Mouse (Mus musculus) neural tube, embryonic 15.5 days (tissue): Measurements from ENCODE around the gene Fcamr. TPM values are rescaled to one million over a fixed set of nuclear protein-coding genes. Genes with fewer than 3 reads are reported as not detected.

Experiments used
- ATAC-seq: fragments of 200-750 bp; cut with Nextera tagmentation; 2 replicates; pipeline ENCODE4 v1.8.0; 2017; ENCODE audit warnings: mild to moderate bottlenecking, moderate TSS enrichment, moderate library complexity; ENCODE audit not compliant: low FRiP score
- H3K27ac ChIP-seq: fragments of 300-500 bp; sonication (generic); replicated peaks from 2 replicates; pipeline ENCODE4 v1.5.1; 2015; ENCODE audit warnings: mild to moderate bottlenecking, inconsistent platforms
- H3K27me3 ChIP-seq: fragments of 300-500 bp; sonication (generic); replicated peaks from 2 replicates; pipeline ENCODE4 v1.6.1; 2015; ENCODE audit warnings: inconsistent platforms
- H3K36me3 ChIP-seq: fragments of 300-500 bp; sonication (generic); 2 replicates; pipeline ENCODE4 v1.6.1; 2015; ENCODE audit warnings: inconsistent platforms
- H3K4me1 ChIP-seq: fragments of 300-500 bp; sonication (generic); 2 replicates; pipeline ENCODE4 v1.6.1; 2015; ENCODE audit warnings: inconsistent platforms
- H3K4me2 ChIP-seq: fragments of 300-500 bp; sonication (generic); 2 replicates; pipeline ENCODE4 v1.6.1; 2015; ENCODE audit warnings: inconsistent platforms, mild to moderate bottlenecking, moderate library complexity
- H3K4me3 ChIP-seq: fragments of 300-500 bp; sonication (generic); replicated peaks from 2 replicates; pipeline ENCODE4 v1.5.1; 2015; ENCODE audit warnings: mild to moderate bottlenecking, inconsistent platforms
- H3K9ac ChIP-seq: fragments of 300-500 bp; sonication (generic); replicated peaks from 2 replicates; pipeline ENCODE4 v1.6.1; 2015; ENCODE audit warnings: mild to moderate bottlenecking, inconsistent platforms
- H3K9me3 ChIP-seq: fragments of 300-500 bp; sonication (generic); replicated peaks from 2 replicates; pipeline ENCODE4 v1.6.1; 2016; ENCODE audit warnings: inconsistent platforms
- WGBS: fragments of 180-500 bp; shearing (Covaris S2); methylation state at CpG from one replicate; pipeline ENCODE4 v1.1.7; 2015; ENCODE audit warnings: mixed read lengths; 5-methylcytosine and 5-hydroxymethylcytosine counted together
- polyA plus RNA-seq: library from polyadenylated mRNA; unstranded; fragments of >200 nt; fragmentation: Nextera tagmentation; extraction: Ambion mirVana; gene quantifications from 2 replicates; pipeline ENCODE4 v1.2.1, GENCODE M21; 2015

The Fcamr gene
- polyA plus RNA-seq, 1 experiment from 2014 or later = not detected

- H3K9ac ChIP-seq = no peak overlapping the region
- H3K27ac ChIP-seq = no peak overlapping the region
- no peaks in the 10 kb centered on the region for H3K36me3 ChIP-seq
- no peak overlapping the region for H3K4me2 ChIP-seq
- H3K27me3 ChIP-seq = no peaks in the 10 kb centered on the region
- no peak for ATAC-seq
- no peaks in the 10 kb centered on the region for H3K9me3 ChIP-seq
- no peaks in the 10 kb centered on the region for H3K4me1 ChIP-seq
- no peak overlapping the region for H3K4me3 ChIP-seq
- 89% methylated on average over 6 of the region's 6 CpGs for WGBS
These were observed 34.6 kb downstream of the Fcamr start for GRCm38 (mm10) chr1:130835161-130835936.

- H3K4me2 ChIP-seq = no peak overlapping the region
- no peak overlapping the region for H3K9ac ChIP-seq
- 67% methylated on average over 6 of the region's 6 CpGs for WGBS
- ATAC-seq = no peak
- no peaks in the 10 kb centered on the region for H3K36me3 ChIP-seq
- no peak overlapping the region for H3K4me3 ChIP-seq
- no peak overlapping the region for H3K27ac ChIP-seq
- no peaks in the 10 kb centered on the region for H3K9me3 ChIP-seq
- no peaks in the 10 kb centered on the region for H3K4me1 ChIP-seq
- no peaks in the 10 kb centered on the region for H3K27me3 ChIP-seq
These were observed 37.6 kb downstream of the Fcamr start for GRCm38 (mm10) chr1:130838288-130838687.

- Histone ChIP-seq H3K27me3 (no peaks in the 10 kb centered on the region), H3K36me3 (no peaks in the 10 kb centered on the region), H3K9me3 (no peaks in the 10 kb centered on the region), H3K27ac (no peak overlapping the region), H3K4me3 (no peak overlapping the region), H3K9ac (no peak overlapping the region), H3K4me1 (no peaks in the 10 kb centered on the region), H3K4me2 (no peak overlapping the region)
- 72% methylated on average over 8 of the region's 8 CpGs for WGBS
- ATAC-seq = no peak
These were observed 40.1 kb downstream of the Fcamr start for GRCm38 (mm10) chr1:130840599-130841379.

DNA sequence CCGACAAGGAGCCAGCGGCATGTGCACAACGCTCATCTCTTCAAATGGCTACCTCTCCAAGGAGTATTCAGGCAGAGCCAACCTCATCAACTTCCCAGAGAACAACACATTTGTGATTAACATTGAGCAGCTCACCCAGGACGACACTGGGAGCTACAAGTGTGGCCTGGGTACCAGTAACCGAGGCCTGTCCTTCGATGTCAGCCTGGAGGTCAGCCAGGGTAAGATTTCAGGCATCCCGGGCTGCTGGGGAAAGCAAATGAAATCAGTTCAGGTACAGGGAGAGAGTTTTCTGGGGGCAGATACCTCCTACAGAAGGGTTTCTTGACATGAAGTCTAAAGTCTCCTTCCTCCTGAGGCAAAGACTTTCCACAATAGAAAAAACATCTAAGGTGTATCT, 40.9 kb downstream of the Fcamr start:
- Histone ChIP-seq H3K36me3 (no peaks in the 10 kb centered on the region), H3K4me3 (no peak overlapping the region), H3K9me3 (no peaks in the 10 kb centered on the region), H3K27me3 (no peaks in the 10 kb centered on the region), H3K27ac (no peak overlapping the region), H3K4me1 (no peaks in the 10 kb centered on the region), H3K4me2 (no peak overlapping the region), H3K9ac (no peak overlapping the region)
- ATAC-seq = no peak
- 88% methylated on average over 7 of the region's 7 CpGs for WGBS

DNA sequence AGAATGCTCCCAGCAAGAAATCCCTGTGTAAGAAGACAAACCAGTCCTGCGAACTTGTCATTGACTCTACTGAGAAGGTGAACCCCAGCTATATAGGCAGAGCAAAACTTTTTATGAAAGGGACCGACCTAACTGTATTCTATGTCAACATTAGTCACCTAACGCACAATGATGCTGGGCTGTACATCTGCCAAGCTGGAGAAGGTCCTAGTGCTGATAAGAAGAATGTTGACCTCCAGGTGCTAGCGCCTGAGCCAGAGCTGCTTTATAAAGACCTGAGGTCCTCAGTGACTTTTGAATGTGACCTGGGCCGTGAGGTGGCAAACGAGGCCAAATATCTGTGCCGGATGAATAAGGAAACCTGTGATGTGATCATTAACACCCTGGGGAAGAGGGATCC, 43.8 kb downstream of the Fcamr start:
- ATAC-seq = no peak
- Histone ChIP-seq H3K27ac (no peak overlapping the region), H3K4me3 (no peak overlapping the region), H3K9me3 (no peaks in the 10 kb centered on the region), H3K9ac (no peak overlapping the region), H3K4me2 (no peak overlapping the region), H3K27me3 (no peaks in the 10 kb centered on the region), H3K36me3 (no peaks in the 10 kb centered on the region), H3K4me1 (no peaks in the 10 kb centered on the region)
- WGBS = 91% methylated on average over 7 of the region's 7 CpGs

- H3K9ac ChIP-seq = no peak overlapping the region
- no peak for ATAC-seq
- H3K4me3 ChIP-seq = no peak overlapping the region
- H3K4me1 ChIP-seq = no peaks in the 10 kb centered on the region
- H3K36me3 ChIP-seq = no peaks in the 10 kb centered on the region
- no peaks in the 10 kb centered on the region for H3K9me3 ChIP-seq
- H3K4me2 ChIP-seq = no peak overlapping the region
- no peak overlapping the region for H3K27ac ChIP-seq
- 93% methylated on average over 10 of the region's 10 CpGs for WGBS
- H3K27me3 ChIP-seq = no peaks in the 10 kb centered on the region
These were observed 49.0 kb downstream of the Fcamr start for GRCm38 (mm10) chr1:130849530-130850214.

- H3K9me3 ChIP-seq = no peaks in the 10 kb centered on the region
- no peaks in the 10 kb centered on the region for H3K4me1 ChIP-seq
- no peak overlapping the region for H3K4me3 ChIP-seq
- H3K27me3 ChIP-seq = no peaks in the 10 kb centered on the region
- no peaks in the 10 kb centered on the region for H3K36me3 ChIP-seq
- no peak for ATAC-seq
- H3K27ac ChIP-seq = no peak overlapping the region
- no peak overlapping the region for H3K9ac ChIP-seq
- no peak overlapping the region for H3K4me2 ChIP-seq
- 87% methylated on average over 5 of the region's 5 CpGs for WGBS
These were observed 49.7 kb downstream of the Fcamr start for GRCm38 (mm10) chr1:130850405-130850804.

GRCm38 (mm10) chr1:130854819-130855218, 54.1 kb downstream of the Fcamr start:
- 87% methylated on average over 9 of the region's 9 CpGs for WGBS
- H3K27me3 ChIP-seq = no peaks in the 10 kb centered on the region
- H3K4me1 ChIP-seq = no peaks in the 10 kb centered on the region
- no peak overlapping the region for H3K4me3 ChIP-seq
- no peak overlapping the region for H3K9ac ChIP-seq
- H3K4me2 ChIP-seq = no peak overlapping the region
- no peaks in the 10 kb centered on the region for H3K36me3 ChIP-seq
- H3K9me3 ChIP-seq = no peaks in the 10 kb centered on the region
- ATAC-seq = no peak
- no peak overlapping the region for H3K27ac ChIP-seq

DNA sequence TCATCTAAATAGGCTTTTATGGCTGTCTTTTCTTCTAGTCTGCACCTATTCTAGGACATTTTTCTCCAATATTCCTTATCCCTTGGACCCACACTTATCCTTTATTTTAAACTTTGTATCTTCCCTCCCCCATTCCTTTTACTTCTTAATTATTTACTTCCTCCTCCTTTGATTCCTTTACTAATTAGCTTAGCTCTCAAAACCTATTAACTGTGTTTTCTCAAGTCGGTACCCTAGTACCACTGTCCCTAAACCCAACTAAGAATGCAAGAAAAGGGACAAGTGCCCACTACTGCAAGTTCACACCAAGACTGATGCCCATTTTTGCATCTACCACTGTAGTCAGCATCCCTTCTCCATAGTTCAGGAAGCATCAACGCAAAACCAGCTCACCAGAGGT, 55.0 kb downstream of the Fcamr start:
- no peaks in the 10 kb centered on the region for H3K9me3 ChIP-seq
- H3K27ac ChIP-seq = no peak overlapping the region
- H3K36me3 ChIP-seq = no peaks in the 10 kb centered on the region
- no peaks in the 10 kb centered on the region for H3K4me1 ChIP-seq
- no peak overlapping the region for H3K4me3 ChIP-seq
- WGBS = 76% methylated on average over 2 of the region's 2 CpGs
- H3K27me3 ChIP-seq = no peaks in the 10 kb centered on the region
- H3K4me2 ChIP-seq = no peak overlapping the region
- ATAC-seq = no peak
- H3K9ac ChIP-seq = no peak overlapping the region

DNA sequence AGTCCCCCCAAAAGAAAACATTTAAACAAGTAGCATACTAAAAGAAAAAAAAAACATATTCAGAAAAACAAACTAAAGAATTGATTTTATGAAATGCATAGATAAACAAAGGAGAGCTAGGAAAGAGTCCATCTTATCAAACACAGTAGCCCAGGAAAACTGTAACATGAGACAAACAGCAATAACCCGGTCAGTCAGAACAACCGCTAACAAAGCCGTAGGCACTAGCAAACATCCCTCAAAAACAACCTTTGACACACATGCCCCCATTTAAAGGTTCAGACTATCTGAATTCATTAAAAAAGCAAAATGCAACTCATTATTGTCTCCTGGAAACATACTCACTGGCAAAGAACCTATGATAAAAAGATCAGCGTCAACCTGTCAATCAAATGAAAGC, 56.8 kb downstream of the Fcamr start:
- no peaks in the 10 kb centered on the region for H3K9me3 ChIP-seq
- no peak overlapping the region for H3K4me3 ChIP-seq
- H3K9ac ChIP-seq = no peak overlapping the region
- no peaks in the 10 kb centered on the region for H3K4me1 ChIP-seq
- H3K4me2 ChIP-seq = no peak overlapping the region
- H3K27me3 ChIP-seq = no peaks in the 10 kb centered on the region
- no peaks in the 10 kb centered on the region for H3K36me3 ChIP-seq
- WGBS = 95% methylated on average over 4 of the region's 4 CpGs
- ATAC-seq = no peak
- no peak overlapping the region for H3K27ac ChIP-seq

- WGBS = 92% methylated on average over 4 of the region's 4 CpGs
- Histone ChIP-seq H3K4me2 (no peak overlapping the region), H3K27me3 (no peaks in the 10 kb centered on the region), H3K4me1 (no peaks in the 10 kb centered on the region), H3K4me3 (no peak overlapping the region), H3K9me3 (no peaks in the 10 kb centered on the region), H3K27ac (no peak overlapping the region), H3K36me3 (no peaks in the 10 kb centered on the region), H3K9ac (no peak overlapping the region)
- no peak for ATAC-seq
These were observed 63.5 kb downstream of the Fcamr start for GRCm38 (mm10) chr1:130864238-130864637.
